Mouse (Mus musculus) gastrocnemius, adult 2 months (tissue): Measurements from ENCODE around the gene Fahd1. TPM values are rescaled to one million over a fixed set of nuclear protein-coding genes. Genes with fewer than 3 reads are reported as not detected.
A peak's percentile ranks its signal among the peaks of the same experiment; 100 is the strongest.

Experiments used
- DNase-seq: peaks from one replicate; pipeline ENCODE4 v3.0.0; 2022
- H3K27ac ChIP-seq: fragments of 200-600 bp; 2 replicates; pipeline ENCODE4 v1.8.1; 2022; ENCODE audit warnings: mild to moderate bottlenecking
- H3K4me3 ChIP-seq: fragments of 200-600 bp; 2 replicates; pipeline ENCODE4 v1.8.1; 2022; ENCODE audit warnings: mild to moderate bottlenecking, moderate library complexity
- CTCF ChIP-seq: fragments of 200-600 bp; IDR thresholded peaks from 2 replicates; pipeline ENCODE4 v1.8.1; 2022; ENCODE audit warnings: antibody characterized with exemption, mild to moderate bottlenecking, moderate library complexity
- intact Hi-C: fragments of 180-260 bp; cut with DNase I; formaldehyde crosslinking; loops from one replicate; pipeline ENCODE4 v1.15.1; 2025
- total RNA-seq, 2 experiments: library from RNA; stranded (reverse); gene quantifications; 2 replicates each; pipeline ENCODE4 v1.2.3; 2021

Fahd1 gene
- total RNA-seq, 2 experiments from 2014 or later, result 34.6 to 50.6 TPM

GRCm38 (mm10) chr17:24855838-24856464 is 5.8 kb upstream of the Fahd1 start:
- no peak for TF ChIP-seq CTCF
- intact Hi-C loops, result no loop called here
- H3K4me3 ChIP-seq, result no peak overlapping the region
- no peak overlapping the region for H3K27ac ChIP-seq
- DNase-seq, result no peak

GRCm38 (mm10) chr17:24851381-24852125 is 1.4 kb upstream of the Fahd1 start:
- no peak for DNase-seq
- peak overlapping the region; percentile 99 for H3K27ac ChIP-seq
- no peak for TF ChIP-seq CTCF
- intact Hi-C loops, result loop anchor here (5.0 kb wide), 1 partner anchor 36 kb away; the partner anchor contains the start of genes Nubp2 and Spsb3
- H3K4me3 ChIP-seq, result peak overlapping the region; percentile 97

- H3K4me3 ChIP-seq, result peak overlapping the region; percentile 97
- no peak for DNase-seq
- peak overlapping the region; percentile 99 for H3K27ac ChIP-seq
- no peak for TF ChIP-seq CTCF
- intact Hi-C loops, result loop anchor here (5.0 kb wide), 1 partner anchor 37 kb away; the partner anchor contains the start of genes Nubp2 and Spsb3
These were observed 586 bp upstream of the Fahd1 start for GRCm38 (mm10) chr17:24850773-24851127.

- intact Hi-C loops, result loop anchor here (5.0 to 10.0 kb wide), 2 partner anchors 38 to 105 kb away; partner anchors contain the start of genes Nubp2 and Spsb3
- H3K4me3 ChIP-seq, result peak overlapping the region; percentile 97
- TF ChIP-seq CTCF, result peak; percentile 50
- no peak for DNase-seq
- peak overlapping the region; percentile 99 for H3K27ac ChIP-seq
These were observed 465 bp downstream of the Fahd1 start for GRCm38 (mm10) chr17:24849733-24850064.

- TF ChIP-seq CTCF, result no peak
- peak overlapping the region; percentile 97 for H3K4me3 ChIP-seq
- intact Hi-C loops, result loop anchor here (10.0 kb wide), 1 partner anchor 104 kb away; no protein-coding TSS in a partner anchor
- DNase-seq, result no peak
- H3K27ac ChIP-seq, result peak overlapping the region; percentile 99
These were observed 1.5 kb downstream of the Fahd1 start for GRCm38 (mm10) chr17:24848600-24849031.

GRCm38 (mm10) chr17:24847386-24847785 is 2.8 kb downstream of the Fahd1 start:
- DNase-seq, result no peak
- intact Hi-C loops, result loop anchor here (10.0 kb wide), 1 partner anchor 103 kb away; no protein-coding TSS in a partner anchor
- Histone ChIP-seq H3K27ac (no peak overlapping the region), H3K4me3 (no peak overlapping the region)
- no peak for TF ChIP-seq CTCF

GRCm38 (mm10) chr17:24844525-24844924 is 5.6 kb downstream of the Fahd1 start:
- Histone ChIP-seq H3K4me3 (no peak overlapping the region), H3K27ac (no peak overlapping the region)
- intact Hi-C loops, result loop anchor here (10.0 kb wide), 1 partner anchor 100 kb away; no protein-coding TSS in a partner anchor
- DNase-seq, result no peak
- TF ChIP-seq CTCF, result no peak

- intact Hi-C loops, result loop anchor here (10.0 kb wide), 1 partner anchor 98 kb away; no protein-coding TSS in a partner anchor
- H3K27ac ChIP-seq, result no peak overlapping the region
- DNase-seq, result no peak
- no peak overlapping the region for H3K4me3 ChIP-seq
- peak; percentile 56 for TF ChIP-seq CTCF
These were observed 7.5 kb downstream of the Fahd1 start for GRCm38 (mm10) chr17:24842631-24843030.

- Histone ChIP-seq H3K4me3 (no peak overlapping the region), H3K27ac (no peak overlapping the region)
- DNase-seq, result no peak
- TF ChIP-seq CTCF, result peak; percentile 50
- intact Hi-C loops, result loop anchor here (10.0 kb wide), 1 partner anchor 96 kb away; no protein-coding TSS in a partner anchor
These were observed 9.0 kb downstream of the Fahd1 start for GRCm38 (mm10) chr17:24841133-24841532.

- H3K4me3 ChIP-seq, result no peak overlapping the region
- intact Hi-C loops, result loop anchor here (10.0 kb wide), 1 partner anchor 96 kb away; no protein-coding TSS in a partner anchor
- H3K27ac ChIP-seq, result no peak overlapping the region
- no peak for DNase-seq
- TF ChIP-seq CTCF, result no peak
These were observed 9.8 kb downstream of the Fahd1 start for GRCm38 (mm10) chr17:24840341-24840740.

- no peak for TF ChIP-seq CTCF
- H3K27ac ChIP-seq, result no peak within 1 kb of the TSS
- H3K4me3 ChIP-seq, result no peak within 1 kb of the TSS
- intact Hi-C loops, result loop anchor here (10.0 kb wide), 1 partner anchor 95 kb away; no protein-coding TSS in a partner anchor
- DNase-seq, result no peak
These were observed 10.3 kb downstream of the Fahd1 start, which contains the start of gene Hagh for GRCm38 (mm10) chr17:24839842-24840241. Gene Hagh (plus strand): TSS chr17:24840143.

- Histone ChIP-seq H3K27ac (no peak overlapping the region), H3K4me3 (no peak overlapping the region)
- intact Hi-C loops, result no loop called here
- no peak for TF ChIP-seq CTCF
- peak; percentile 21 for DNase-seq
These were observed 28.5 kb downstream of the Fahd1 start for GRCm38 (mm10) chr17:24821351-24822280.
